Mouse (Mus musculus) heart, adult 10 weeks (tissue): ENCODE data around the gene Atp2a3. TPM values are rescaled to one million over a fixed set of nuclear protein-coding genes. Genes with fewer than 3 reads are reported as not detected.

Experiments
- polyA plus RNA-seq: library from polyadenylated mRNA; stranded (reverse); fragments of 350-450 nt; fragmentation: Illumina TruSeq; extraction: RNeasy Lipid Tissue Mini Kit (QIAGEN cat#74804); gene quantifications from one replicate; pipeline ENCODE4 v1.2.3, GENCODE M21; 2014; ENCODE audit warnings: low read depth, low replicate concordance

Atp2a3 gene
- 9.7 TPM for polyA plus RNA-seq

GRCm38 (mm10) chr11:72961072-72961980 lies at the start of gene Atp2a3:
TSS of gene Atp2a3 (plus strand) at chr11:72961169.

GRCm38 (mm10) chr11:72998771-72999170 lies 37.8 kb downstream of the Atp2a3 start, which contains the start of gene P2rx1:
TSS of gene P2rx1 (plus strand) at chr11:72999103.

GRCm38 (mm10) chr11:73018471-73019146 lies 57.6 kb downstream of the Atp2a3 start, which contains the start of gene Camkk1:
TSS of gene Camkk1 (plus strand) at chr11:73019008.

Other genes starting within 250 kb of the Atp2a3 start
- 21.7 TPM for gene Cyb5d2, start 165.0 kb upstream of the Atp2a3 start, polyA plus RNA-seq
- gene Zzef1, start 164.9 kb upstream of the Atp2a3 start, polyA plus RNA-seq, result 14.5 TPM
- gene P2rx1, start 37.9 kb downstream of the Atp2a3 start, polyA plus RNA-seq, result 0.26 TPM
- 1.5 TPM for gene Camkk1, start 57.8 kb downstream of the Atp2a3 start, polyA plus RNA-seq
- gene Ncbp3, start 86.6 kb downstream of the Atp2a3 start, polyA plus RNA-seq, result 4.4 TPM
- not detected for gene Itgae, start 129.4 kb downstream of the Atp2a3 start, polyA plus RNA-seq
- 0.16 TPM for gene Haspin, start 177.1 kb downstream of the Atp2a3 start, polyA plus RNA-seq
- gene P2rx5, start 199.3 kb downstream of the Atp2a3 start, polyA plus RNA-seq, result 15.8 TPM
- gene Emc6, start 215.9 kb downstream of the Atp2a3 start, polyA plus RNA-seq, result 60.5 TPM
- gene Tax1bp3, start 215.9 kb downstream of the Atp2a3 start, polyA plus RNA-seq, result 50.8 TPM
- 10.9 TPM for gene Ctns, start 237.9 kb downstream of the Atp2a3 start, polyA plus RNA-seq
- gene Shpk, start 238.3 kb downstream of the Atp2a3 start, polyA plus RNA-seq, result 1.7 TPM